Mouse (Mus musculus): ENCODE data around the gene Hs6st1. TPM values are rescaled to one million over a fixed set of nuclear protein-coding genes. Genes with fewer than 3 reads are reported as not detected.
A peak's percentile ranks its signal among the peaks of the same experiment; 100 is the strongest.

Hs6st1 gene
- polyA plus RNA-seq, 1 experiment from 2014 or later: 12.0 TPM

DNA sequence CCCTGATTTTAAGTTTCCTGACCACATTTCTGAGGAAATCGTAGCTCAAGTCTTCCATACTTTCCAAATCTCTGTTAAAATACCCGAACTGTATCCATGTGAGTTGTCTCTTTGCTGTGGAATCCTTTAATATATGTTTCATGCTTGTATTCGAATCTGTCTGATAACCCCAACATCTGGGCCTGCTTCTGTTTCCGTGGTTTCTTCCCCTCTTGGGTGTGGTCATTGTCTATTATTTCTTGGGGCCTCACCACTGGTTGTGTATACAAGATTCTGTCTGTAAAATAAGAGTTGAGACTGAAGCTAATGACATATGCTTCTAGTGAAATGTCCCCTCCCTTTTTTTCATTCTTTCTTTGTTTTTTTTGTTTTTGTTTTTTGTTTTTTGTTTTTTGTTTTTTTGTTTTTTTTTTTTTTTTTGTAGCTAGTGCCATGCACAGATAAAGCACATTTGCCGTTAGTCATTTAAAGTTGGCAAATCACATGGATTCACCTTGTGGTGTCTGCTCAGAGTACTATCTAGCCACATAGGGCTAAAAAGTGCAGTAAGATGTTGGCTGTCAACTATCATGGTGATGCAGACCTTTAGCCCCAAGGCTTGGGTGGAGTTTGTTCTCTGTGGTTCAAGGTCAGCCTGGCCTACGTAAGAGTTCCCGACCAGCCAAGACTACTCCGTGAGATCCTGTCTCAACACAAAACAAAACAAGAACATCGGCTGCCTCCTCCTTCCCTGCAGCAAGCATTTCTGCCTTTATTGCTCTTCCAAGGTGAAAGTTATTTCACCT, 13.8 kb upstream of the Hs6st1 start:
- H3K36me3 ChIP-seq: no peaks in the 10 kb centered on the region
- no peak overlapping the region for H3K27ac ChIP-seq
- H3K27me3 ChIP-seq: no peaks in the 10 kb centered on the region
- H3K4me1 ChIP-seq (replicated peaks): no peaks in the 10 kb centered on the region
- no peaks in the 10 kb centered on the region for H3K9me3 ChIP-seq
- no peak overlapping the region for H3K4me2 ChIP-seq
- WGBS: 85% methylated on average over 9 of the region's 9 CpGs
- no peak overlapping the region for H3K9ac ChIP-seq (replicated peaks)
- no peak overlapping the region for H3K4me3 ChIP-seq (replicated peaks)
- ATAC-seq (ENCODE audit: insufficient number of reproducible peaks, insufficient read depth, low FRiP score, low TSS enrichment, low read depth): no peak

DNA sequence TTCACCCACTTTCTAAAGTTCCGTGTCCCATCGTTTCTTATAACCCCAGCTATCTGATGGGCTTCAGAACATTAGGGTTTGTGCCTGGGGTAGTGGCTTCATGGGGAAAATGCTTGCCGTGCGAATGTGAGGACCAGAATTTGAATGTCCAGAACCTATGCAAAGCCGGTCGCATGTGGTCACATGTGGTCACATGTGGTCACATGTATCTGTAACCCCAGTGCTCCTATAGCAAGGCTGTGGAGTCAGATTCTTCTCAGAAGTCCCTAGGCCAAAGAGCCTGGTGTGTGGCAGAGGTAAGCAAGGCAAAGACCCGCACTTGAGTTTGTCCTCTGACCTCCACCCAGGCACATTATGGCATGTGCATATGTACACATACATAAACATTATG, 13.2 kb upstream of the Hs6st1 start:
- no peak for ATAC-seq (ENCODE audit: insufficient number of reproducible peaks, insufficient read depth, low FRiP score, low TSS enrichment, low read depth)
- WGBS: 89% methylated on average over 7 of the region's 7 CpGs

GRCm38 (mm10) chr1:36059351-36059750, 8.8 kb upstream of the Hs6st1 start:
- Histone ChIP-seq H3K4me3 (replicated peaks) (no peak overlapping the region), H3K4me2 (no peak overlapping the region), H3K9ac (replicated peaks) (no peak overlapping the region), H3K4me1 (replicated peaks) (peaks cover 4% of the 10 kb centered on the region), H3K27me3 (no peaks in the 10 kb centered on the region), H3K36me3 (no peaks in the 10 kb centered on the region), H3K9me3 (no peaks in the 10 kb centered on the region), H3K27ac (no peak overlapping the region)
- 87% methylated on average over 6 of the region's 6 CpGs for WGBS
- ATAC-seq (ENCODE audit: insufficient number of reproducible peaks, insufficient read depth, low FRiP score, low TSS enrichment, low read depth): no peak

More for the DNA sequence above, 13.2 kb upstream of the Hs6st1 start:
- no peak overlapping the region for H3K4me2 ChIP-seq
- no peak overlapping the region for H3K4me3 ChIP-seq (replicated peaks)
- no peaks in the 10 kb centered on the region for H3K36me3 ChIP-seq
- no peaks in the 10 kb centered on the region for H3K9me3 ChIP-seq
- no peaks in the 10 kb centered on the region for H3K4me1 ChIP-seq (replicated peaks)
- no peaks in the 10 kb centered on the region for H3K27me3 ChIP-seq
- no peak overlapping the region for H3K27ac ChIP-seq
- no peak overlapping the region for H3K9ac ChIP-seq (replicated peaks)

DNA sequence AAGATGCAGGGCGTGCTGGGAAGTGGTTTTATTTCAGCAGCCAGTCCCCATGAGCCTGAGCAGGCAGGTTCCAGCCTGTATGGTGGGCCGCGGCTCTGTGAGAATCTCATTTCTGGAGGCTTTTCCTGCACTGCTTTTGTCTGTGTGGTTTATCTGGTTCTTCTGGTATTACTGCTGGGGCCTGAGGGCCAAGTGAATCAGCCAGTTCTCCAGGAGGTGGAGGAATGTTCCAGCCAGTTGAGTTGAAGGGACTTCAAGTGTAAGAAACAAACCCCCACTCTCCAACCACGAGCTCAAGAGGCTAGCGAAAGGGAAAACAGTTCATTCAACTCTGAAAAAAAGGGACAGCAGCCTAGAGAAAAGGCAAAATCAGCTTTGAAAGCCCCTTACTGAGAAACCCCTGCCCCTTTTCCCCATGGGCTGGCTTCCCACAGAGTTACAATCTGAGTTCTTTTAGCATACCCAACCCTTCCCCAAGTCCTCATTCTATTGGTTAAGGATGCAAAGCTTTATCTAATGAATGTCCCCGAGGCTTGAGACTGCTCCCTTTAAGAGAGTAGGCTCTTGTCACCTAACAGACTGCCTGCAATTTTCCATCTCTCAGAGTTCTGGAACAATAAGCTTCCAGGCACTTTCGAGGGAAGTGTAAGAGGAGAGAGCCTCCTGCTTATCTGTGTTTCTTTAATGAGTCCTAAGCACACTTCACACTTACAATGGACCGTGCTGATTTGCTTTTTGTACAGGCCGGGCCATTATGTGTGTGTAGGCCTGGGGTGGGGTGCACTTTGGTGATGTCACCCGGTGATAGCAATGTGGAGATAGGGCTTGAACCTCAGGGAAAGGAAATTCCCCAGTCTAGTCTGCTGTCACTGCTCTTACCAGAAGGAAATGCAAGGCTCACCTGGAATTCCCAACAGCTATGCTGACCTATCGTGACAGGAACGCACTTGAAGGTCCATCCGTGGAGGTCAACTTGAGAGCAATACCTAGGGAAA, 7.9 kb upstream of the Hs6st1 start:
- no peaks in the 10 kb centered on the region for H3K36me3 ChIP-seq
- H3K4me2 ChIP-seq: no peak overlapping the region
- WGBS: 55% methylated on average over 13 of the region's 13 CpGs
- no peak overlapping the region for H3K4me3 ChIP-seq (replicated peaks)
- no peak for ATAC-seq (ENCODE audit: insufficient number of reproducible peaks, insufficient read depth, low FRiP score, low TSS enrichment, low read depth)
- no peak overlapping the region for H3K9ac ChIP-seq (replicated peaks)
- H3K9me3 ChIP-seq: no peaks in the 10 kb centered on the region
- no peaks in the 10 kb centered on the region for H3K27me3 ChIP-seq
- peaks cover 11% of the 10 kb centered on the region for H3K4me1 ChIP-seq (replicated peaks)
- H3K27ac ChIP-seq: peak overlapping the region; percentile 56

DNA sequence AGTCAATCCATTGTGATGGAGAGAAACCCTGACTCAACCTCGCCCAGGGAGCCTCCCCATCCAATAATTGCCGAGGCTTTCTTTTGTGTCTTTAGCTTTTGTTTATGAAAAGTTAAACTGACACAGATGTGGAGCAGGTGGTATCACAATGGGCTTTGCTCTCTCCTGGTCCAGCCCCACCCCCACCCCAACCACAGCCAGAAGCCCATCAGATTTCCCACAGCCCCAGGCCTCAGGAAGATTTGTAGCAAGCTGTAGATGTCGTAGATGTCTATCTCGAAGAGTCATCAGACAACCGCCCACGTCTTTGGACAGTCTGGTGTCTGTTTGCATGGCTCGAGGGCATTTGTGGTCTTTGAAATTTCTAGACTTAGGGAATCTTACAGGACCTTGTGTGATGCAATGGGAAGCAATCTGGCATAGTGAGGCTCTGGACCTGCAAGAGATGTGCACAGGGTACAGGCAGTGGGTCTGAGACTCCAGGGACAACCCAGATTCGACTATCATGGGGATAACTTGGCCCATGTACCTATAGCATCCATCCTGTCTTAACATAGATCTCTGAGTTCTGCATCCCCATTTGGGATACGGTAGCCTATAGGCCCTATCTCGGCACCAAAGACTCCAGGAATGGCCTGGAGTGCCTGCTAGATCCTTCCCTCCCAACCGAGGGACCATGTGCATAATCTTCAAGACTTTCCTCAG, 6.8 kb upstream of the Hs6st1 start:
- 82% methylated on average over 11 of the region's 11 CpGs for WGBS
- H3K36me3 ChIP-seq: no peaks in the 10 kb centered on the region
- no peak for ATAC-seq (ENCODE audit: insufficient number of reproducible peaks, insufficient read depth, low FRiP score, low TSS enrichment, low read depth)
- no peak overlapping the region for H3K4me2 ChIP-seq
- no peaks in the 10 kb centered on the region for H3K9me3 ChIP-seq
- no peak overlapping the region for H3K4me3 ChIP-seq (replicated peaks)
- peaks cover 19% of the 10 kb centered on the region for H3K4me1 ChIP-seq (replicated peaks)
- no peak overlapping the region for H3K9ac ChIP-seq (replicated peaks)
- no peak overlapping the region; the same call in 1 of the 2 replicates for H3K27ac ChIP-seq
- H3K27me3 ChIP-seq: peaks cover 4% of the 10 kb centered on the region; the same call in 1 of the 2 replicates

DNA sequence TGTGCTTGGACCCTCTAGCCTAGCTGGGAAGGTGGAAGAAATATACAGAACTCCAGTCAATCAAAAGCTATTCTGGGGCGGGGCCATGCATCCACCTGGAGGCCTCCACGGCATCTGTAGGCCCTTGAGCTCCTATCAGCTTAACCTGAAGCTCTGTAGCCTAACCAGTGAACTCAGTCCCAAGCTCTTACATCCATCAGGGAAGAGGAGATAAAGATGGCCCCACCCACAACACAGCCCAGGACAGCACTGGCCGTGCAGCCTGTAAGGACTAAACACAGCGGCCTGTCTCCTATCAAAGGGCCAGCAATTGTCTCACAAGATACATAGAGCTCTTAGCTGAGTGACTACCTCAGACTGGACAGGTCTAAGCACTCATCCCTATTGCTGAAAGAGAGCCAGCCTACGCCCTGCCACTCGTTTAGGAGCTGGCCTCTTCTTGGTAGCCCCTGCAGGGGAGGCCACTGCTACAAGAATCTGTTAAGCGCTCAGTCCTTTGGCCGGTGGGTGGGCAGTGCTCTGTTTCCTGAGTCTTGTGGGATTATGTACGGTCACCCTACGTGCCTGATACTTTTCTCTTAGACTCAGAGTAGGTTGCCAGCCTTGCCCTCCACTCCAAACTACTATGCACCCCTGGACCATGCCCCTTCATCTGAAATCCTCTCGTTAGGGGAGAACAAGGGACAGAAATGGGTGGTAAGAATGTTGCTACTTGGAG, 6.0 kb upstream of the Hs6st1 start:
- Histone ChIP-seq H3K36me3 (no peaks in the 10 kb centered on the region), H3K27me3 (peaks cover 5% of the 10 kb centered on the region; the same call in 1 of the 2 replicates), H3K27ac (no peak overlapping the region), H3K4me2 (no peak overlapping the region), H3K4me3 (replicated peaks) (no peak overlapping the region), H3K9ac (replicated peaks) (no peak overlapping the region), H3K4me1 (replicated peaks) (peaks cover 19% of the 10 kb centered on the region), H3K9me3 (no peaks in the 10 kb centered on the region)
- ATAC-seq (ENCODE audit: insufficient number of reproducible peaks, insufficient read depth, low FRiP score, low TSS enrichment, low read depth): no peak
- WGBS: 83% methylated on average over 11 of the region's 11 CpGs

- peaks cover 10% of the 10 kb centered on the region; the same call in 1 of the 2 replicates for H3K27me3 ChIP-seq
- H3K9me3 ChIP-seq: no peaks in the 10 kb centered on the region
- no peak overlapping the region for H3K4me3 ChIP-seq (replicated peaks)
- no peaks in the 10 kb centered on the region for H3K36me3 ChIP-seq
- no peak overlapping the region for H3K4me2 ChIP-seq
- no peak overlapping the region for H3K27ac ChIP-seq
- WGBS: 81% methylated on average over 9 of the region's 9 CpGs
- H3K9ac ChIP-seq (replicated peaks): no peak overlapping the region
- ATAC-seq (ENCODE audit: insufficient number of reproducible peaks, insufficient read depth, low FRiP score, low TSS enrichment, low read depth): no peak
- peaks cover 21% of the 10 kb centered on the region for H3K4me1 ChIP-seq (replicated peaks)
Observed at GRCm38 (mm10) chr1:36062826-36063640, 5.2 kb upstream of the Hs6st1 start.

DNA sequence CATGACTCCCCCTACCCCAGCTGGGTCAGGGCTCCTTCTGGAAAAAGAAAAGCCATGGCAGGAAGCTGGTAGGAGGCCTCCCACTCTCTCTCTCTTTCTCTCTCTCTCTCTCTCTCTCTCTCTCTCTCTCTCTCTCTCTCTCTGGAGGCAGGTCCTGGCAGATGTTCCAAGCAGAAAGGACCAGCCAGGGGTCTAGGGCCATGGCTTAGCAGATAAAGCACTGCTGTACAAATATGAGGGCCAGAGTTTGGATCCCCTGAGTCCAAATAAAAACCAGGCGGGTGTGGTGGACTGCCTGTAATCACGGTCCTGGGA, 4.6 kb upstream of the Hs6st1 start:
- Histone ChIP-seq H3K27ac (no peak overlapping the region), H3K27me3 (peaks cover 10% of the 10 kb centered on the region; the same call in 1 of the 2 replicates), H3K4me1 (replicated peaks) (peaks cover 21% of the 10 kb centered on the region), H3K4me2 (no peak overlapping the region), H3K36me3 (no peaks in the 10 kb centered on the region), H3K9ac (replicated peaks) (no peak overlapping the region), H3K4me3 (replicated peaks) (no peak overlapping the region), H3K9me3 (no peaks in the 10 kb centered on the region)
- ATAC-seq (ENCODE audit: insufficient number of reproducible peaks, insufficient read depth, low FRiP score, low TSS enrichment, low read depth): no peak
- 74% methylated on average over 2 of the region's 2 CpGs for WGBS

DNA sequence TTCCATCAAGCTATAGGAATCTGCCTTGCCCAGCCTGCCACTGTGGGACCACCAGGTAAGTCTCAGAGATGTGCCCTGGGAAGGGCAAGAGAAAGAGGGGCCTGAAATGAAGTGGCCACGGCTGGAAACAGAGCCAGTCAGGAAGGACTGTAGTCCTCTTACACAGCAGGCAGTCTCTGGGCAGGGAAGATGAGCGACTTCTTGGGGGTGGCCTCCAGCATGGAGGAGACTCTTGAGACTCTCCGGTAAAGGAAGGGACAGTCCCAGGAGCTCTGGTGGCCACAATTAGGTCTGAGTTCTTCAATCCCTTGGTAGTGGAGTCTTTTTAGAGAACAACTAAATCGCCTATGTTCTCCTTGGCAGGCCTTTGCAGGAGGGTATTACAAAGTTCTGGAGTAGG, 4.0 kb upstream of the Hs6st1 start:
- no peak for ATAC-seq (ENCODE audit: insufficient number of reproducible peaks, insufficient read depth, low FRiP score, low TSS enrichment, low read depth)
- H3K9me3 ChIP-seq: no peaks in the 10 kb centered on the region
- H3K4me3 ChIP-seq (replicated peaks): peak overlapping the region; percentile 20; the same call in 1 of the 2 replicates
- no peak overlapping the region for H3K9ac ChIP-seq (replicated peaks)
- H3K27me3 ChIP-seq: peaks cover 14% of the 10 kb centered on the region
- peaks cover 25% of the 10 kb centered on the region for H3K4me1 ChIP-seq (replicated peaks)
- no peaks in the 10 kb centered on the region for H3K36me3 ChIP-seq
- H3K27ac ChIP-seq: no peak overlapping the region
- WGBS: 49% methylated on average over 4 of the region's 4 CpGs
- peak overlapping the region; percentile 51 for H3K4me2 ChIP-seq

All from limb, embryonic 12.5 days (tissue).